Mouse (Mus musculus) liver, embryonic 14.5 days (tissue): ENCODE measurements around the gene Rpsa. TPM values are rescaled to one million over a fixed set of nuclear protein-coding genes. Genes with fewer than 3 reads are reported as not detected.

Experiments used
- ATAC-seq: fragments of 200-750 bp; cut with Nextera tagmentation; 2 replicates; pipeline ENCODE4 v1.8.0; 2017; ENCODE audit warnings: moderate number of reproducible peaks, mild to moderate bottlenecking, moderate library complexity; ENCODE audit not compliant: insufficient read depth
- DNase-seq, 3 experiments: peaks; one replicate each; pipeline ENCODE4 v3.0.0-alpha.2; 2012 to 2013; ENCODE audit warnings: low read depth in 3 of 3, low spot score in 3 of 3
- H3K27ac ChIP-seq: fragments of 300-500 bp; sonication (generic); 2 replicates; pipeline ENCODE4 v1.5.1; 2014; ENCODE audit warnings: moderate library complexity, mild to moderate bottlenecking, control low read depth, inconsistent platforms
- H3K27me3 ChIP-seq: fragments of 300-500 bp; sonication (generic); 2 replicates; pipeline ENCODE4 v1.6.1; 2014; ENCODE audit warnings: mild to moderate bottlenecking, low read length, moderate library complexity; ENCODE audit not compliant: control insufficient read depth, insufficient read depth
- H3K36me3 ChIP-seq: fragments of 300-500 bp; sonication (generic); replicated peaks from 2 replicates; pipeline ENCODE4 v1.6.1; 2014; ENCODE audit warnings: low read depth; ENCODE audit not compliant: control insufficient read depth, insufficient read depth
- H3K4me1 ChIP-seq, 2 experiments: fragments of 200-500 bp in 1 of 2; fragments of 300-500 bp in 1 of 2; sonication (generic) in 1 of 2; replicated peaks; 2 replicates each; pipeline ENCODE4 v1.6.1; 2012 to 2014; ENCODE audit warnings: antibody characterized with exemption in 1 of 2, inconsistent platforms in 1 of 2, low read length in 1 of 2; ENCODE audit not compliant: control insufficient read depth in 2 of 2, insufficient read depth in 2 of 2
- H3K4me2 ChIP-seq: fragments of 300-500 bp; sonication (generic); 2 replicates; pipeline ENCODE4 v1.6.1; 2014; ENCODE audit warnings: low read depth, mild to moderate bottlenecking, control low read depth, moderate library complexity
- H3K4me3 ChIP-seq, 2 experiments: fragments of 200-500 bp in 1 of 2; fragments of 300-500 bp in 1 of 2; sonication (generic) in 1 of 2; 2 replicates each; pipeline ENCODE4 v1.5.1; 2012 to 2014; ENCODE audit warnings: low read depth in 2 of 2, low read length in 2 of 2, mild to moderate bottlenecking in 2 of 2, control low read depth in 1 of 2, inconsistent platforms in 1 of 2, moderate library complexity in 1 of 2; ENCODE audit not compliant: insufficient read depth in 1 of 2
- H3K9ac ChIP-seq: fragments of 300-500 bp; sonication (generic); replicated peaks from 2 replicates; pipeline ENCODE4 v1.6.1; 2014; ENCODE audit warnings: mild to moderate bottlenecking, control low read depth, moderate library complexity
- H3K9me3 ChIP-seq: fragments of 300-500 bp; sonication (generic); 2 replicates; pipeline ENCODE4 v1.6.1; 2016; ENCODE audit warnings: low read length, mixed read lengths; ENCODE audit not compliant: control insufficient read depth
- CTCF ChIP-seq: IDR thresholded peaks from 2 replicates; pipeline ENCODE4 v1.5.1; 2016; ENCODE audit warnings: antibody characterized with exemption, low read depth, control low read depth
- EP300 ChIP-seq: IDR thresholded peaks from 2 replicates; pipeline ENCODE4 v1.6.1; 2016; ENCODE audit warnings: antibody characterized with exemption, low read depth
- WGBS: fragments of 180-500 bp; shearing (Covaris S2); extraction: QIAGEN DNeasy Blood & Tissue Kit; methylation state at CpG from one replicate; pipeline ENCODE4 v1.1.7; 2014; ENCODE audit not compliant: insufficient replicate concordance; 5-methylcytosine and 5-hydroxymethylcytosine counted together
- polyA plus RNA-seq, 2 experiments: library from polyadenylated mRNA; depleted of rRNA in 1 of 2; stranded (reverse) in 1 of 2; unstranded in 1 of 2; fragments of >200 nt; fragmentation: Nextera tagmentation in 1 of 2; extraction: Ambion mirVana in 1 of 2; gene quantifications; 2 replicates each; pipeline versions ENCODE4 v1.2.1 to v1.2.3; 2012 to 2014

The Rpsa gene
- polyA plus RNA-seq, 2 experiments: 1,446 to 1,498 TPM

- Histone ChIP-seq H3K9me3 (no peaks in the 10 kb centered on the region), H3K4me2 (peak overlapping the region; percentile 99), H3K4me3 (peak overlapping the region; percentile 14 to 17), H3K4me1 (peaks cover 43 to 58% of the 10 kb centered on the region in 2 experiments), H3K9ac (peak overlapping the region; percentile 65), H3K27ac (peak overlapping the region; percentile 95), H3K27me3 (no peaks in the 10 kb centered on the region), H3K36me3 (peaks cover 11% of the 10 kb centered on the region)
- peak; percentile 77 to 80 (median 79) for DNase-seq
- ATAC-seq: peak; percentile 7
- 34% methylated on average over 6 of the region's 6 CpGs for WGBS
- TF ChIP-seq EP300 (peak; percentile 89), CTCF (no peak)
Observed at GRCm38 (mm10) chr9:120112472-120112871, 15.0 kb upstream of the Rpsa start.

- Histone ChIP-seq H3K9ac (peak overlapping the region; percentile 65), H3K9me3 (no peaks in the 10 kb centered on the region), H3K36me3 (peaks cover 21% of the 10 kb centered on the region), H3K4me2 (peak overlapping the region; percentile 99), H3K27ac (peak overlapping the region; percentile 95), H3K27me3 (no peaks in the 10 kb centered on the region), H3K4me1 (peaks cover 52 to 67% of the 10 kb centered on the region in 2 experiments), H3K4me3 (peak overlapping the region in 1 of 2 experiments; percentile 17; a peak in 2 of 4 replicates)
- TF ChIP-seq EP300 (no peak), CTCF (no peak)
- ATAC-seq (no peak), DNase-seq (no peak)
- 75% methylated on average over 6 of the region's 7 CpGs for WGBS
Observed at GRCm38 (mm10) chr9:120113456-120113855, 14.0 kb upstream of the Rpsa start.

- DNase-seq (no peak), ATAC-seq (no peak)
- Histone ChIP-seq H3K4me2 (peak overlapping the region; percentile 99), H3K27me3 (no peaks in the 10 kb centered on the region), H3K4me1 (peaks cover 55 to 71% of the 10 kb centered on the region in 2 experiments), H3K27ac (peak overlapping the region; percentile 99), H3K9me3 (no peaks in the 10 kb centered on the region), H3K36me3 (peaks cover 29% of the 10 kb centered on the region), H3K4me3 (peak overlapping the region; percentile 78 to 97), H3K9ac (peak overlapping the region; percentile 98)
- TF ChIP-seq CTCF (no peak), EP300 (no peak)
- WGBS: 62% methylated on average over 17 of the region's 17 CpGs
Observed at GRCm38 (mm10) chr9:120114051-120114788, 13.3 kb upstream of the Rpsa start.

GRCm38 (mm10) chr9:120114789-120115151 lies 12.7 kb upstream of the Rpsa start:
- H3K4me3 ChIP-seq: peak overlapping the region; percentile 78 to 97

GRCm38 (mm10) chr9:120115580-120115979 lies 11.9 kb upstream of the Rpsa start:
- H3K9me3 ChIP-seq: no peaks in the 10 kb centered on the region
- peaks cover 57 to 73% of the 10 kb centered on the region in 2 experiments for H3K4me1 ChIP-seq
- H3K27me3 ChIP-seq: no peaks in the 10 kb centered on the region
- H3K9ac ChIP-seq: peak overlapping the region; percentile 98
- H3K36me3 ChIP-seq: peaks cover 42% of the 10 kb centered on the region
- TF ChIP-seq EP300 (peak; percentile 93), CTCF (peak; percentile 71)
- H3K4me3 ChIP-seq: peak overlapping the region; percentile 78 to 97
- H3K4me2 ChIP-seq: peak overlapping the region; percentile 99
- 12% methylated on average over 5 of the region's 5 CpGs for WGBS
- DNase-seq: peak; percentile 90 to 94 (median 92)
- peak; percentile 82 for ATAC-seq
- peak overlapping the region; percentile 99 for H3K27ac ChIP-seq

More at GRCm38 (mm10) chr9:120114789-120115151, 12.7 kb upstream of the Rpsa start:
- Histone ChIP-seq H3K4me1 (peaks cover 57 to 73% of the 10 kb centered on the region in 2 experiments), H3K4me2 (peak overlapping the region; percentile 99), H3K36me3 (peaks cover 34% of the 10 kb centered on the region), H3K9ac (peak overlapping the region; percentile 98), H3K27me3 (no peaks in the 10 kb centered on the region), H3K27ac (peak overlapping the region; percentile 99), H3K9me3 (no peaks in the 10 kb centered on the region)
- ATAC-seq (peak; percentile 32), DNase-seq (peak; percentile 60 to 68 (median 67))
- WGBS: 11% methylated on average over 2 of the region's 2 CpGs
- TF ChIP-seq CTCF (no peak), EP300 (peak; percentile 8; the same call in 1 of the 2 replicates)
